In genomic region chr8:46781067-46781657, GRCm38 (mm10) we compare ENCODE assay signal across 29 mouse cellular contexts. TPM values are rescaled to one million over a fixed set of nuclear protein-coding genes. Genes with fewer than 3 reads are reported as not detected.
DNase-seq lines count a peak whose midpoint lies in the region; ATAC-seq and TF ChIP-seq lines count a peak whose summit lies in the region.
"Had no signal": no experiment of that assay in that cellular context is flagged by ENCODE, and none has a peak within 500 bp of the region (broad histone marks: within the 10 kb centered on the region; RNA-seq: fewer than 3 reads in every experiment).

No protein-coding gene starts in this region.

- no peak overlapping the region for H3K4me2 ChIP-seq in lung, postnatal 0 days (replicated peaks; ENCODE audit: low read depth, low read length)
- no peak overlapping the region for H3K4me2 ChIP-seq in hindbrain, postnatal 0 days (ENCODE audit: low read depth, low read length)
- H3K4me2 ChIP-seq: embryonic facial prominence, embryonic 15.5 days; forebrain, embryonic 15.5 days; heart, embryonic 12.5 days; lung, embryonic 15.5 days; midbrain, embryonic 15.5 days; stomach, embryonic 15.5 days had no signal

- no peak for TF ChIP-seq CTCF in lung, postnatal 0 days (IDR thresholded peaks at IDR 0.05)
- TF ChIP-seq CTCF in C2C12 (IDR thresholded peaks at IDR 0.05; ENCODE audit: control insufficient read depth, insufficient read depth, insufficient read length) = no peak
- TF ChIP-seq CTCF in hindbrain, postnatal 0 days (IDR thresholded peaks at IDR 0.05; ENCODE audit: low read depth) = no peak

- no peak for DNase-seq in lung, postnatal 0 days (ENCODE audit: low spot score)
- DNase-seq in lung, adult 18-20 months = no peak
- peak; percentile 36 for DNase-seq in adrenal gland, postnatal 10 days
- DNase-seq in retina, postnatal 1 day = peak; percentile 50
- DNase-seq in hindbrain, postnatal 0 days (ENCODE audit: low spot score) = no peak
- no peak for DNase-seq in kidney, postnatal 4 days
- DNase-seq: cerebellum, adult 9-11 months; gastrocnemius, postnatal 25 days; heart, adult 18-20 months; heart, postnatal 10 days; kidney, adult 9 months; kidney, postnatal 25 days; layer of hippocampus, adult 9-11 months; right cerebral cortex, postnatal 4 days; thymus, postnatal 36 days had no signal

- TF ChIP-seq EP300 in lung, postnatal 0 days (IDR thresholded peaks at IDR 0.05) = 0 out of 2 replicates have a peak, but pooled peaks have one; percentile 10

- H3K79me2 ChIP-seq in C2C12 (ENCODE audit: control insufficient read depth, insufficient read depth) = peaks cover 91% of the 10 kb centered on the region

- peaks cover 56% of the 10 kb centered on the region for H3K79me3 ChIP-seq in C2C12 (ENCODE audit: low read depth)

- peaks cover 3% of the 10 kb centered on the region; the same call in 1 of the 2 replicates for H3K4me1 ChIP-seq in lung, postnatal 0 days (ENCODE audit: insufficient read depth, low read depth, low read length)
- no peaks in the 10 kb centered on the region for H3K4me1 ChIP-seq in hindbrain, postnatal 0 days (ENCODE audit: insufficient read depth, low read length)
- H3K4me1 ChIP-seq: forebrain, embryonic 15.5 days; lung, embryonic 15.5 days; midbrain, embryonic 15.5 days; stomach, embryonic 15.5 days had no signal

- ATAC-seq in lung, postnatal 0 days = no peak
- ATAC-seq in hindbrain, postnatal 0 days = no peak
- ATAC-seq: activated CD4-positive, CD25-positive, alpha-beta regulatory T cell, adult 4 months; CD4-positive, CD25-positive, alpha-beta regulatory T cell, adult 4 months; forebrain, embryonic 15.5 days; hindbrain, embryonic 16.5 days; intestine, embryonic 16.5 days; midbrain, embryonic 15.5 days had no signal

- H3K4me3 ChIP-seq in lung, postnatal 0 days (ENCODE audit: low read depth, low read length) = no peak overlapping the region
- H3K4me3 ChIP-seq in C2C12 (ENCODE audit: insufficient read depth, poor library complexity, severe bottlenecking) = no peak overlapping the region
- H3K4me3 ChIP-seq in hindbrain, postnatal 0 days (ENCODE audit: low read length) = no peak overlapping the region
- H3K4me3 ChIP-seq: embryonic facial prominence, embryonic 15.5 days; forebrain, embryonic 15.5 days; heart, embryonic 12.5 days; hindbrain, embryonic 10.5 days; lung, embryonic 15.5 days; midbrain, embryonic 15.5 days; stomach, embryonic 15.5 days had no signal

- peak overlapping the region; percentile 21 for H3ac ChIP-seq in C2C12 (ENCODE audit: control insufficient read depth, insufficient read length, low read depth)

- H3K36me3 ChIP-seq in lung, postnatal 0 days (ENCODE audit: insufficient read depth, low read length) = no peaks in the 10 kb centered on the region
- peaks cover 9% of the 10 kb centered on the region for H3K36me3 ChIP-seq in C2C12 (ENCODE audit: control insufficient read depth, insufficient read depth)
- no peaks in the 10 kb centered on the region for H3K36me3 ChIP-seq in hindbrain, postnatal 0 days (ENCODE audit: insufficient read depth, low read length)
- H3K36me3 ChIP-seq: forebrain, embryonic 15.5 days; midbrain, embryonic 15.5 days had no signal

- no peak overlapping the region for H3K9ac ChIP-seq in lung, postnatal 0 days (replicated peaks; ENCODE audit: low read depth)
- no peak overlapping the region for H3K9ac ChIP-seq in hindbrain, postnatal 0 days (replicated peaks; ENCODE audit: low read length)
- H3K9ac ChIP-seq: embryonic facial prominence, embryonic 15.5 days; forebrain, embryonic 15.5 days; heart, embryonic 12.5 days; liver, embryonic 14.5 days; lung, embryonic 15.5 days; midbrain, embryonic 15.5 days; stomach, embryonic 15.5 days had no signal

- no peak overlapping the region for H3K27ac ChIP-seq in lung, postnatal 0 days (ENCODE audit: low read length)
- no peak overlapping the region for H3K27ac ChIP-seq in hindbrain, postnatal 0 days
- H3K27ac ChIP-seq: embryonic facial prominence, embryonic 15.5 days; forebrain, embryonic 15.5 days; hindbrain, embryonic 10.5 days; liver, embryonic 14.5 days; lung, embryonic 15.5 days; macrophage; midbrain, embryonic 15.5 days; stomach, embryonic 15.5 days had no signal

- 75% methylated on average over 6 of the region's 6 CpGs for WGBS in lung, postnatal 0 days
- 75% methylated on average over 6 of the region's 6 CpGs for WGBS in hindbrain, postnatal 0 days

- H3K9me3 ChIP-seq in lung, postnatal 0 days (ENCODE audit: low read length) = no peaks in the 10 kb centered on the region
- H3K9me3 ChIP-seq in hindbrain, postnatal 0 days (ENCODE audit: low read length) = no peaks in the 10 kb centered on the region
- H3K9me3 ChIP-seq: embryonic facial prominence, embryonic 15.5 days; forebrain, embryonic 15.5 days; heart, embryonic 12.5 days; hindbrain, embryonic 10.5 days; lung, embryonic 15.5 days; midbrain, embryonic 15.5 days; stomach, embryonic 15.5 days had no signal

- no peaks in the 10 kb centered on the region for H3K27me3 ChIP-seq in lung, postnatal 0 days (replicated peaks; ENCODE audit: insufficient read depth, low read length)
- H3K27me3 ChIP-seq in C2C12 (ENCODE audit: control insufficient read depth, insufficient read depth, insufficient read length) = no peaks in the 10 kb centered on the region
- H3K27me3 ChIP-seq in hindbrain, postnatal 0 days (ENCODE audit: insufficient read depth, low read length) = no peaks in the 10 kb centered on the region
- H3K27me3 ChIP-seq: embryonic facial prominence, embryonic 15.5 days; forebrain, embryonic 15.5 days; heart, embryonic 12.5 days; lung, embryonic 15.5 days; midbrain, embryonic 15.5 days; stomach, embryonic 15.5 days had no signal

TF ChIP-seq in C2C12, 6 proteins besides CTCF, POLR2A, EP300 and RAD21:
- TF ChIP-seq MYOD1 (IDR thresholded peaks at IDR 0.05; ENCODE audit: control insufficient read depth, insufficient read length, low read depth) (peak; percentile 9), USF1 (IDR thresholded peaks at IDR 0.05; ENCODE audit: low read depth) (no peak), CEBPB (IDR thresholded peaks at IDR 0.05; ENCODE audit: low read depth) (peak; percentile 71), FOSL1 (IDR thresholded peaks at IDR 0.05; ENCODE audit: insufficient read depth, low read length, poor library complexity, severe bottlenecking) (peak; percentile 80)

RNA-seq across cellular contexts. Expression of gene Irf2, which starts 41.6 kb away (rescaled TPM):
- polyA plus RNA-seq in lung, postnatal 0 days (2015; fragmentation: Nextera tagmentation; extraction: Ambion mirVana) = 64.9 and 75.4 TPM in 2 replicates
- polyA plus RNA-seq in C2C12 (2012; fragmentation: generic; extraction: Trizol) = 7.6 TPM
- total RNA-seq in adrenal gland, postnatal 10 days (2021) = 10 to 100 TPM; 54.7 to 56.1 TPM
- total RNA-seq in hindbrain, postnatal 0 days (2014; rRNA removed) = 3.8 and 4.7 TPM in 2 replicates
- 11.1 and 12.8 TPM in 2 replicates for polyA plus RNA-seq in hindbrain, postnatal 0 days (2015; fragmentation: Nextera tagmentation; extraction: Ambion mirVana)

Comparison
In these comparisons a context has a peak if more than half of its experiments do, and no peak if none do; other contexts are left out.
1. DNase-seq: peak in adrenal gland, postnatal 10 days (single experiment) and retina, postnatal 1 day (single experiment); none in lung, postnatal 0 days (single experiment), lung, adult 18-20 months (0 of 2), hindbrain, postnatal 0 days (single experiment) and kidney, postnatal 4 days (0 of 2).